Mouse (Mus musculus): Measurements from ENCODE around the gene Slc25a43. TPM values are rescaled to one million over a fixed set of nuclear protein-coding genes. Genes with fewer than 3 reads are reported as not detected.

Gene Slc25a43
- total RNA-seq, 2 experiments from 2014 or later, result 0.47 TPM; not detected in 1

DNA sequence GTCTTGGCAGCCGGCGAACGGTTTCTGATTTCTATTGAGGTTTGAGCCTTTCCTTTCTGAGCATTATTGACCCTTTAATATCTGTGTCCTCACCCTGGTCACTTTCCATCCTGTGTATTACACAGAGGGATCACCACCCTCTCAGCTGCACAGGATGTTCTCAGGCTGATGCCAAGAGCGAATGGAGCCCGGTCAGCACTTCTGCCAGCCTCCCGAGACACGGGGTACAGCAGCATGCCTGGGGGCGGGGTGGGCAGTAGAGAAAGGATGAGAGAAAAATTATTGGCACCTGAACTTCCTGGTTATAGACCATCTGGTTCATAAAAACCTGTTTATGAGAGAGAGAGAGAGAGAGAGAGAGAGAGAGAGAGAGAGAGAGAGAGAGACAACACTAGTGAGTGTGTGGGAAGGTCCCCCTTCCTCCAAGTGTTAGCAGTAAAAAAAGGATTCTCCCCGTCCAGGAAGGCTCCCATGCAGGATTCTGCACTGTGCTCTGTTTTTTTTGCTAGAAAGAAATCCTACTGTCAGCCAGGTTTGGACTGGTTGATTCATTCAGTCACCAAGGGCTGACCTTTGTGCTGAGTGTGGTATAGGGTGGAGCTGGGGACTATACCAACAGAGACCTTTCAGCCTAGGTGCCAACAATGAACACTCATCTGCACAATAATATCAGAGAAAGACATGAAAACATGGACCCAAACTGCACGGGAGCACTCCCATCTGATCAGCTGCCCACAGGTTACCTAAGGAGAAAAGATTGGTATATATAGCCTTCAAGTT, 80.7 kb downstream of the Slc25a43 start:
- DNase-seq (ENCODE audit: low spot score in 2 of 2), result no peak

DNA sequence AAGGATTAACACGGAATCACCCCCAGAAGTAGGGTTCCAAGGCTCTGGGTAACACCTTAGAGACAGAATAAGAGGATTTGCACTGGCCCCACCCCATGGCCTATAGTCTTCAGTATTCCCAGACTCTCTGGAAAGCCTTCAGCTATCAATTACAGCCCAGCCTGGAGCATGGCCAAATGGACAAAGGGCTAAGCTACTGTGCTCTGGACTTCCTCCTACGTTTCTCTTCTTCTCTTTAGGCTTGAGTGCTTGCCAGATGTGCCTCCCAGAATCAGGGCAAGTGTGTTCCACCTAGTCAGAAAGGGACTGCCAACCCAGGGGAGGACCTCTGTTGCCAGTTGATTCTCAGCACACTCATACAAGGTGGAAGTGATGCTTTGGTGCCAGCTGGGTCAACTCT, 81.6 kb downstream of the Slc25a43 start:
- no peak for DNase-seq (ENCODE audit: low spot score in 2 of 2)

Other genes with a start within 250 kb of the Slc25a43 start
- gene Pgrmc1, start 145.5 kb upstream of the Slc25a43 start, total RNA-seq (2021), result 100 to 1,000 TPM; 274 to 322 TPM
- gene Akap17b, start 98.3 kb upstream of the Slc25a43 start, total RNA-seq (2021), result 1 to 10 TPM; 8.8 to 9.0 TPM
- 100 to 1,000 TPM; 320 to 325 TPM for gene Slc25a5, start 52.0 kb downstream of the Slc25a43 start, total RNA-seq (2021)
- gene Ube2a, start 130.2 kb downstream of the Slc25a43 start, total RNA-seq (2021), result 10 to 100 TPM; 53.5 to 57.9 TPM
- gene C330007P06Rik, start 130.5 kb downstream of the Slc25a43 start, total RNA-seq (2021), result 10 to 100 TPM; 40.8 to 42.6 TPM
- 10 to 100 TPM; 30.4 to 32.1 TPM for gene Nkrf, start 159.2 kb downstream of the Slc25a43 start, total RNA-seq (2021)
- gene Sept6, start 248.1 kb downstream of the Slc25a43 start, total RNA-seq (2021), result 10 to 100 TPM; 47.6 to 48.4 TPM